Mouse (Mus musculus): ENCODE results near the gene Emsy.

Emsy gene

DNA sequence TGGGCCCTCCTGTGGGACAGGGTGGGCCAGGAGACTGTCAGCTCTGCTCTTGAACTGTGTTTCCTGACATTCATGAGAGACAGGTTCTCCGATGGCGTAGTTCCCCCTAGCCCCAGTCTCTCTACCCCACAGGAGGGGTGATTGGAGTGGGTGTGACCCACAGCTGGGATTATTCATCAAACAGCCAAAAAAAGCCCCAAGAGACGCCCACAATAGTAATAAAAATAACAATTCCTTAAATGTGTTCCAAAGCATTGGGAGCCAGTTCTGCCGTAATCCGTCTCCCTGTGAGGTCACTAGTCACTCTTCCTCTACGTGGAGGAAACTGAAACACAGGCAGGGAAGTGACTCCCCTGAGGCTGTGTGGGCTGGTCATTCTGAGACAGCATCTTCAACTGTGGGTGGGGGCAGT is 113.8 kb downstream of the Emsy start:
- DNase-seq (ENCODE audit: low read depth, low spot score) = no peak

DNA sequence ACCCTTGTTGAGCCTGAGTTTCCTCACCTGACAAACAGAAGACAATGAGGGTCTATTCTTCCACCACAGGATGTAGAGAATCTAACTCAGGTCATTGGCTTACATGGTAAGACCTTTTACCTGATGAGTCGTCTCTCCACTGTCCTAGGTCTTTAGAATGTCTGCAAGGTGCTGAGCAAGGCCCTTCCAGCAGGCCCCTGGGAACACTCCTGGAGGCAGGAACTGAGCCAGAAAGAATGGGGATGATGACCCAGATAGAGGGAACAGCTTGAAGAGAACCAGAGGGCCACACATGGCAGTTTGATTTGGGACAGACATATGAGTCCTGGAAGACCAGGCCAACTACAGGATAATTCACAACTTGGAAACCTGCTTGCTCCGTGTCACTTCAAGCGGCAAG is 114.3 kb downstream of the Emsy start:
- no peak for DNase-seq (ENCODE audit: low read depth, low spot score)

DNA sequence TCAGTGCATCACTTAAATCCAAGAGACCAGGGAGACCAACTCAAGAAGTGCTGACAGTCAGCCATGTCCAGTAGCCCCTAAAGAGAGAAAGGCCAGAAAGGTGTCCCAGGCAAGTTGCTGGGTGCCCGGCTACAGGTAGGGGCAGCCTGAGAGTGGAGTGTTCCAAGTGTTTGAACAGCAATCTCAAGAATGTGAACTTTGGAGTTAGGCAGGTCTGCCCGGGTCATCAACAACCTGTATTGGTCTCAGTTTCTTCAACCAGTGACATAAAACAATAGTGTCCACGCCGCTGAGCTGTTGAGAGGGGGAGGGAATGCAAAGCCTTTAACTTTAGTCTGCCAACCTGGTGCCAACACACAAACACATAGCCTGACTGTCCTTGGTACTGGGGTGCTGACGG is 115.0 kb downstream of the Emsy start:
- DNase-seq (ENCODE audit: low read depth, low spot score) = no peak

DNA sequence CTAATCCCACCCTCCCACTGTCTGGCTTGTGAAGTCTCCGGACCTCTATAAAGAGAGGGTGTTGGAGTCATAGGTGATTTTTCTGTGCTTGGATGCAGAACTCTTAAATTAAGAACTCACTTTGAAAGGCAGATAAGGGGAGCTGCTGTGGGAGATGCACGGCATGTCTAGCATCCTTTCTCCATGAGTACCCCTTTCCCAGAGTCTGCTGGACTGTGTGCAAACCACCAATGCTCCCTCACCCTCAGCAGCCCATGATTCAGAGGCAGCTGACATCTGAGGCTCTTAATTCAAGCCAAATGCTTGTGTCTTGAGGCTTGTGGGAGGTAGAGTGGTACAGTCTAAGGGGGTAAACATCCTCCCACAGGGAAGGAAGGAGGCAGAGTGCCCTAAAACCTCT is 115.7 kb downstream of the Emsy start:
- no peak for DNase-seq (ENCODE audit: low read depth, low spot score)

DNA sequence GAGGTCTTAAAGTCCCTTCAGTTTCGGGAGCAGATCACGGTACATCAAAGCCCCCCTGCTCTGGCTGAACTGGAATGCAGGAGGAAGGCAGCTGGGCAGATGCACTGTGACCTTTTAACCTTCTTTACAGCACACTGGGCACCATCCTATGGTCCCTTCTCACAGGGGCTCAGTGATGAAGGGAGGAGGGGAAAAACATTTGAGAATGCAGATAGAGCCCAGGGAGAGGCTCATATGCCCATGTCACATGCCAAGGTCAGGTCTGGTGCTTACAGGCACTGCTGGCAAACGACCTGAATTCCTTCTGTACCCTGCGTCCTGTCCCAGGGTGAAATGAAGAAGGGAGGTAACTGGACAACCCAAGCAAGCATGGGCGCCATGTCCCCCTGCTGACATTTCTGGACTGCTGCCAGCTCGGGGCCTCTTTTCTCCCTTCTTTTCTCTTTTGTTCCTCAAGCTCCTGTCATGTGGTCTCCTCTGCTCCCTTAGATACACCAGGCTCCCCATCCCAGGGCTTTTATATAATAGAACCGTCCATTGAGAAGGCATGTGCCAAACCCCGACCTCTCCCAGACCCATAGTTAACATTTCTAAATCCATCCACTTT is 118.5 kb downstream of the Emsy start:
- no peak for DNase-seq (ENCODE audit: low read depth, low spot score)

DNA sequence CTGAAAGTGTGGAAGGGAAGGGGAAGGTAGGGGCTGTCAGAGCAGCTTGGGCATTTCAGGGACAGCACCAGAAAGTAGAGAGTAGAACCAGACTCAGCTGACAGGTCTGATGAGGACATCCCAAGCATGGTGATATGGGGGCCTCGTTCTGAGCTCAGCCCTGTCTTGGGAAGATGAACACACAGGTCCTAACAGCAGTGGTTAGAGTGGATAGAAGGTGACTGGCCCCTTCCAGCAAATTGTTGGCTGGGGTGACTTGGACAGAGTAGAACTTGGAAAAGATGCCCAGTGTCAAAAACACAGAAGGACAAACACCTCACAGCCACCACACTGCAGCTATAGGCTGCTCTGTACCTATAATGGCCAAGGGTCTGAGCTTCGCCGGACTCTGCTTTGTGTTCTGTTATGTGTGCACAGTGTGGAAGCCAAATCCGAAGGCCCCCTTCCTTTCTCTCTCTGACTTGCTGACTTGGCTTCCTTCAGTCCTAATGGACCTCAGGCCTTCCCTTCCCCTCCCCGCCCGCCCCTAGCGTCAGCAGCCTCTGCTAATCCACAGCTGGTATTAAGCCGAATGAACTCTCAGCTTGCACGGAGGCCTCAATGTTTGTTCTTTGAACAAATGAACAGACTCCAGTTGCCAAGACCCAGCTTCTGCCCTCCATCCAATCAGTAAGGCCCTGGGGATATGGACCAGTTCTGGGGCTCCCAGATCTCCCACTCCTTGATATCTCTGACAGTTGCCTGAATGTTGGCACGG is 119.2 kb downstream of the Emsy start:
- peak; percentile 34 for DNase-seq (ENCODE audit: low read depth, low spot score)

Data from retina, adult 2 months (tissue).